Mouse (Mus musculus) retina, embryonic 14.5 days (tissue): ENCODE measurements around the gene Masp1.

ENCODE experiments used
- DNase-seq: peaks from one replicate; pipeline ENCODE4 v3.0.0-alpha.2; 2015; ENCODE audit warnings: low spot score

Gene Masp1

GRCm38 (mm10) chr16:23520235-23520871 is at the start of gene Masp1, which contains the start of gene Rtp4:
Gene Masp1, minus strand, starts transcription at chr16:23520815.
Gene Rtp4, plus strand, starts transcription at chr16:23520291.
- peak; percentile 44 for DNase-seq

- DNase-seq = no peak
Observed at GRCm38 (mm10) chr16:23568369-23568958, 47.8 kb upstream of the Masp1 start.

GRCm38 (mm10) chr16:23557669-23558068 is 37.1 kb upstream of the Masp1 start:
- no peak for DNase-seq

- DNase-seq = no peak
Observed at GRCm38 (mm10) chr16:23557195-23557594, 36.6 kb upstream of the Masp1 start.

- no peak for DNase-seq
Observed at GRCm38 (mm10) chr16:23554673-23555072, 34.1 kb upstream of the Masp1 start.

GRCm38 (mm10) chr16:23550981-23551582 is 30.5 kb upstream of the Masp1 start:
- DNase-seq = no peak

GRCm38 (mm10) chr16:23550346-23550980 is 29.8 kb upstream of the Masp1 start:
- DNase-seq = peak; percentile 80

- peak; percentile 15 for DNase-seq
Observed at GRCm38 (mm10) chr16:23547783-23548182, 27.2 kb upstream of the Masp1 start.

GRCm38 (mm10) chr16:23544361-23544760 is 23.7 kb upstream of the Masp1 start:
- no peak for DNase-seq

- no peak for DNase-seq
Observed at GRCm38 (mm10) chr16:23542866-23543265, 22.3 kb upstream of the Masp1 start.

GRCm38 (mm10) chr16:23541046-23541445 is 20.4 kb upstream of the Masp1 start:
- no peak for DNase-seq

GRCm38 (mm10) chr16:23533707-23534106 is 13.1 kb upstream of the Masp1 start:
- no peak for DNase-seq

GRCm38 (mm10) chr16:23529186-23529585 is 8.6 kb upstream of the Masp1 start:
- no peak for DNase-seq

GRCm38 (mm10) chr16:23522081-23522480 is 1.5 kb upstream of the Masp1 start:
- DNase-seq = no peak

- DNase-seq = no peak
Observed at GRCm38 (mm10) chr16:23521092-23521491, 477 bp upstream of the Masp1 start.

- DNase-seq = no peak
Observed at GRCm38 (mm10) chr16:23519771-23520170, 844 bp downstream of the Masp1 start.

- DNase-seq = no peak
Observed at GRCm38 (mm10) chr16:23518567-23519369, 1.8 kb downstream of the Masp1 start.

GRCm38 (mm10) chr16:23517754-23518566 is 2.7 kb downstream of the Masp1 start:
- no peak for DNase-seq

- DNase-seq = no peak
Observed at GRCm38 (mm10) chr16:23517230-23517629, 3.4 kb downstream of the Masp1 start.

GRCm38 (mm10) chr16:23516606-23517005 is 4.0 kb downstream of the Masp1 start:
- DNase-seq = no peak

- DNase-seq = no peak
Observed at GRCm38 (mm10) chr16:23515766-23516165, 4.8 kb downstream of the Masp1 start.
